Mouse (Mus musculus): ENCODE results near the gene Tle6.

Gene Tle6

DNA sequence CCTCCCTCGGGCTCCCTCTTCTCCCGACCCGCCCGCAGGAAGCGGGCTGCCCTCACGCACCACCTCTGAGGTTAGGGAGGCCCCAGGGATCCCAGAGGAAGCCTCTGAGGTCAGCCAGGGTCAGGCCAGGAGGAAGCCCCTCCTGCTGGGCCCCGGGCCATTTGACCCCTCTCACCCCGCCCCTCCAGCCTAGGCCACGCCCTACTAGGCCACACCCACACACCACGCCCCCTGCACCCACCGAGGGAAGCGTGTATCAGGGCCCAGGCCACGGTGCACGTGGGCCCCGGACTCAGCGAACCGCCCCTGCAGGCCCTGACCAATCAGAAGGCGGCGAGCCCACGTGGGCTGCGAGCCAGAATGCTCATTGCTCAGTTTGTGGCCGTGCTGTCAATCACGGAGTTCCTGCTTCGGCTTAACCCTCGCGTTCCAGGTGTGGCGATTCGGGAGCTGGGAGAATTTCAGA, at the start of gene Tle6:
Tle6 (minus strand) TSS at position 336 of the 466 bp plus-strand sequence.
- DNase-seq (ENCODE audit: low spot score in 2 of 2): peak; percentile 90 to 91

DNA sequence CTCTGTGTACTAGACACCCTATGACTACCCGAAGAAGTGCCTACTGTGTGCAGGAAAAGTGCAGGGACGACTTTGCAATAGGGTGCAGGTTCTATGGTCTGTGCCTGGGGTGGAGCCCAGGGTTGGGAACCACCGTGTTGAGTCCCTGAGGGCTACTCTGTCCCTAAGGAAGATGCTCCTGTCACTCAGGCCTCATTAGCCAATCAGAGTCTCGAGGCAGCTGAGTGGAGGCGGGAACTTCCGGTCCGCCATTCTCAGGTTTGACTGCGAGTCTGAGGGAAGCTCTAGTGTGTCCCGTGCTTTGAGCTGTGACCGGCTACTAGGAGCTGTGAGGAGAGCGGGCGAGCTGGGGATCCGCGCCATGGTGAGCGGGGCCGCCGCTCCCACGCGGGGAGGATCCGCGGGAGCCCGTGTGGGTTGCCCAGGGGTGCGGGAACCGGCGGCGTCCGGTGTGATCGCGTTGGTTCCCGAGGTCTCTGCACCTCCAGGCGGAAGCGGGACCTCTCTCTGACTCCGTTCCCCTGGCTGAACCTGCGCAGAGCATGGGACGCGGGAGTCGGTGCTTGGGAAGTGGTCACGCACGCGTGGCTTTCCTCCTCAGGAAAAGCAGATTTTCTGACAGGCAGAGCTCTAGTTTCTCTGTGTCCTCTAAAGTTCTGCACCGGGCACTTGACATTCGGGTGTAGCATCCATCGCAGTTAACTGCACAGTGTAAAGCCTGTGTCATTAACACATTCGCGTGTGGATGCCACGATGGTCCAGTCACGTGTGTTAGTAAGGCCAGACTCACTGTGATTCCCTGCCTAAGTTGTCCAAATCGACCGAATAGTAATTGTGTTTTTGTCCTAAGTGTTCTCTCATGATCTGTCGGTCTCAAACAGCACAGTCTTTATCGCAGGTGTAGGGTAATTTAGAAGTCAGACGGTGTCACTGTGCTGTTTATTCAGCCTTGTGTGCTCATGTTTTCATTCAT, 48.2 kb upstream of the Tle6 start, which contains the start of gene Gm10778:
Gm10778 (plus strand) TSS at position 257 of the 973 bp plus-strand sequence.
- DNase-seq (ENCODE audit: low spot score in 2 of 2): peak; percentile 77 to 87

DNA sequence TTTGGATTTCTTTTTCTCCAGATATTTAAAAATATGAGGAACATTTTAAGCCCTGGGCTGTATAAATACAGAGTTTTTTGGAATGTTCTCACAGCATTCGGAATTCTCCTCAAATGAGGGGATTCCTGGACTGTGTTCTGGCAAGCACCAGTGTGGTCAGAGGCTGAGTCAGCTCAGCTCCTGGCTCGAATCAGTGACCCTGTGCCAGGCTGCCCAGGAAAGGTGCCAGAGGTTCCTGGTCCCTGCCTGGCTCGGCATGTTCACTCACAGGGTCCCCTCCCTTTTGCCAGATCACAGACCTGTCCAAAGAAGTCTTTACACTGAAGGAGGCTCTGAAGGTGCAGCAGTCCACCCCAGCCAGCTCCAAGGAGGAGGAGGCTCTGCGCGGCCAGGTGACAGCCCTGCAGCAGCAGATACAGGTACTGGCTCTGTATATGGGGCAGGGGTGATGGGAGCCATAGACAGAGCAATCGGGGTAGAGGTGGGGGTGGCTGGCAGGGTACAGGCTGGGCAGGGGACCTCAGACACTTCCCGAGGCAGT, 45.2 kb upstream of the Tle6 start:
- peak in 1 of 2 experiments; percentile 3 for DNase-seq (ENCODE audit: low spot score in 2 of 2)

DNA sequence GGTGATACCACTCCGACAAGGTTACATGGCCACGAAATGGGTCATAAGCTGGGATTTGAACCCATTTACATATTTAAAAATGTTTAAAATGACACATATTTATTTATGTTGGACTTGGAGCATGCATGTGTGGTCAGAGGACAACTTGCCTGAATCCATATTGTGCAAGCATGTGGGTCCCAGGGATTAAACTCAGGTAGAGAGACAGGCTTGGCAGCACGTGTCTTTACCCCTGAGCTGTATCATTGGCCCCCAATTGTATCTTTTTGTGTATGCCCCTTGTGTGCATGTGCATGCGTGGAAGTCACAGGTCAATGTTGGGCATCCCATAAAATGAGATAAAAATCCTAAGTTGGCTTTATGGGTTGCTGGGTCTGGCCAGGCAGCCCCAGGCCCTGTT, 44.5 kb upstream of the Tle6 start:
- no peak for DNase-seq (ENCODE audit: low spot score in 2 of 2)

DNA sequence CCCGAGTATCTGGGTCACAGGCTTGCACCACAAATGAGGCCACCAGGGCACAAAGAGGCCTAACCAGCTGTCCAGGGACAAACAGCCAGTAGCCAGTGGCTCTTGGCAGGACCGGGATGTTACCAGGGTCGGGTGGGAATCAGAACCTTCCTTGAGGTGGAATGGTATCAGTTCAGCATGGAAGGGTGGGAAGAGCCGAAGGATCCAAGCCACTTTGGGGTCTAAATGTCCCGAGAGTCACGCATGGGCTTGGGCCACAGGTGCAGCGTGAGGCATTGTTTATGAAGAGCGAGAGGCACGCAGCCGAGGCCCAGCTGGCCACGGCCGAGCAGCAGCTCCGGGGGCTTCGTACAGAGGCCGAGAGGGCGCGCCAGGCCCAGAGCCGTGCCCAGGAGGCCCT, 43.8 kb upstream of the Tle6 start:
- DNase-seq (ENCODE audit: low spot score in 2 of 2): peak; percentile 3 to 29

DNA sequence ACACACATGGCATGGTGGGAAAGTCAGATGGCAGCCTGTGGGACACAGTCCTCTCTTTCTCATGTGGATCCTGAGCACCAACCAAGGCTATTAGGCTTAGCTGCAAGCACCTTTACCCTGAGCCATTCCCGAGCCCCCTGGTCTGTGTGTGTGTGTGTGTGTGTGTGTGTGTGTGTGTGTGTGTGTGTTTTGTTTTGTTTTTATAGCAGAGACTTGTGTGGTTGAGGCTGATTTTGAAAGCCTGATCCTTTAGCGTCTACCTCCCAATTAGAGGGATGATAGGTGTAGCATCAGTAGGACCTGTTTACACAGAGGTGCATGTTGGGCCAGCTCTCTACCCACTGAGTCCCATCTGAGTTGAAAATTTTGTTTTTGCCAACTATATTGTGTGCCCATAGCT, 43.3 kb upstream of the Tle6 start:
- DNase-seq (ENCODE audit: low spot score in 2 of 2): no peak

DNA sequence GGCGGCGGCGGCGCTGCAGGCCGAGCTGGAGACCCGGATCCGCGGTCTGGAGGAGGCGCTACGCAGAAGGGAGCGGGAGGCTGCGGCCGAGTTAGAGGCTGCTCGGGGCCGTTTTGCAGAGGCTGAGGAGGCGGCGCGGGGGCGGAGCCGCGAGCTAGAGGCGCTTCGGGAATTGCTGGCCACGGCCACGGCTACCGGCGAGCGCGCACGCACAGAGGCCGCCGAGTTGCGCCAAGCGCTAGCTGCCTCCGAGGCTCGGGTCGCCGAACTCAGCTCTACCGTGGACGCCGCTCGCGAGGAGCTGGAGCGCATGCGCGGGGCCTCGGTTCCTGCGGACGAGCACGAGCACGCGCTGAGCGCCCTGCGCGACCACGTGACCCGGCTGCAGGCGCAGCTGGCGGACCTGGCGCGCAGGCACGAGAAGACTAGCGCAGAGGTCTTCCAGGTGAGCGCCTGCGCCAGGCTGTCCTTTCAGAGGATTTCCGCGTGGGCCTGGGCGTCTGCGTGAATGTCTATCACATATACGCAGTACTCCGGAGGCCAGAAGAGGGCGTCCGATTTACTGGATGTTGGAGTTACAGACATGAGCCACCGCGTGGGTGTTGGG, 42.7 kb upstream of the Tle6 start:
- peak; percentile 92 to 93 for DNase-seq (ENCODE audit: low spot score in 2 of 2)

DNA sequence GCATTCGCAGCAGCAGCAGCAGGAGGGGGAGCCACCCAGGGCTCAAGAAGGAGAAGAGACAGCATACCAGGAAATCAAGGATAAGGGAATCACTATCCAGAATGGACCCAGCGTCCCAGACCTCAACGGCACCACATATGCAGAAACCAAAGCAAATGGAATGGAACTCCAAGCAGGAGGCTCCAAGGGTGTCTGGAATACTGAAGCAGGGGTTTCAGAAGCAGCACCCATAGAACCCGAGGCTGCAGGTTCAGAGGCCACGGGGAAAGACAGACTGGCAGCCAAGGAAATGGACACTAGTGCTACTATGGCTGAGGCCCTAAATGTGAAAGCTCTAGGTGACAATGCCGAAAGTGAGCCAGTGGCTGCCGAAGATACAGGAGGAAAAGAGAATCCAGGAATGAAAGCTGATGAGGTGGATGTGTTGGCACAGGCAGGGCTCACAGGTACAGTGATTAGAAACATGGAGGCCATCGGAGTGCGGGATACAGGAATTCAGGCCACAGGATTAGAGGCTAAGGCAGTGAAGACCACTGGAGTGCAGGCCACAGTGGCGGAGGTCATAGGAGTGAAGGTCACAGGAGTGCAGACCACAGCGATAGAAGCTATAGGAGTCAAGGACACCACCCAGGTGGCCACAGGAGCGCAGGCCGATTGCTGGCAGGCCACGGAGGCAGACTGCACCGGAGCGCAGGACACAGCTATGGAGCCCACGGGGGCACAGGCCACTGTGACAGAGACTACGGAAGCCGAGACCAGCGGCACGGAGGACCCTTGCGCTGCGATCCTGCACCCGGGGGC, 42.0 kb upstream of the Tle6 start:
- peak in 1 of 2 experiments; percentile 5 for DNase-seq (ENCODE audit: low spot score in 2 of 2)

DNA sequence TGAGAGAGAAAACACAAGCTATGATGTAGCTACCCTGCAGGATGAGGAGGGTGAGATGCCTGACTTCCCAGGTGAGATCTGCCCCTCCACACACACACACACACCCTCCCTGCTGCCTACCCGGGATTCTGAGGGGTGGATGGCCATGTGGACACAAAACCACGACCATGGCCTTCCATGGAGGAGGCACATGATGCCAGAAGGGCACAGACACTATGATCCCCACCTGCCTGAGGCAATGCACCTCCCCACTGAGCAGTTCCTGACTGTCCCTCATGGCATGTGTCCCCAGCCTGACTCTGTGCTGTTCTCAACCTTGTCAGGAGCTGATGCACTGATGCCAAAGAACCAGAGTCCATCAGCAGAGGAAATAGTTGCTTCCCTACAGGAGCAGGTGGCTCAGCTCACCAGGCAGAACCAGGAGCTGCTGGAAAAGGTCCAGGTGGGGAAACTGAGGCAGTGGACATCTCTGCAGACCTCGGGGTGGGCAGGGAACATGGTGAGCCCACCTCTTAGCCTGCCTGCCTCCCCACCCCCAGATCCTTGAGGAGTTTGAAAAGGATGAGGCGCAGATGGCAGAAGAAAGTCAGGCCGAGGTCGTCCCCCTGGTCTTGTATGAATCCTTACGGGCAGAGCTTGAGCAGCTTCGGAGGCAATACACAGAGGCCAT, 41.2 kb upstream of the Tle6 start:
- peak; percentile 5 to 8 for DNase-seq (ENCODE audit: low spot score in 2 of 2)

DNA sequence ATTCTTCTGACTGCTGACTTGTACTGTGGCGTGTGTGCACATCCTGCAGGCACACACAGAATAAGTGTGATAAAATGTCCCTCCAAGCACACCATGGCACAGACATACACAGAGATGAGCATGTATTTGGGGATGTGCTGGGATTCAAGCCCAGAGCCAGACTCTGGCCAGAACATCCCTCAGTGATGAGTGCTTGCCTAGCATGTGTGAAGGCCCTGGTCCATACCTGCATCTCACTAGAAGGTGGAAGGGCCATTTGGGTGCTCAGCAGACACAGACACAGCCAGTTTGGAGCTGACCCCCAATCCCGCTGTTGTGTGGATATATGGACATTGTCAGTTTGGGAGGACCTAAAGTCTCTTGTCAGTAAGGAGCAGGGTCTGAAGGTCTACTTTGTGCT, 40.7 kb upstream of the Tle6 start:
- peak; percentile 2 to 6 for DNase-seq (ENCODE audit: low spot score in 2 of 2)

DNA sequence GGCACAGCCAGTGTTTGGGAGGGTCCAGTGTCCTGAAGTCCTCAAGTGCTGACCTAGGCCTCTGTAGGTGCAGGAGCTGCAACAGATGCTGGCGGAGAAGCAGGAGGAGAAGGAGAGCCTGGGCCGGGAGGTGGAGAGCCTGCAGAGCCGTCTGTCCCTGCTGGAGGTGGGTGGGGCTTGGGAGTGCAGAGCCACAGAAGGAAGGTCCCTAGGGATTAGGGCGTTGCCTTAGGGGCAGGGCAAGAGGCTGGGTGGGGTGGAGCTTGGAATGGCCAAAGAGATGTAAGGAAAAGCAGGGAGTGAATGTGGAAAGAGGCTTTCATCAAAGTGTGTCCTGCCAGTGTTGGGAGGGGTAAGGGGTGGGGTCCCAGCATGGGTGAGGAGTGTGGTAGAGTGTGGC, 40.0 kb upstream of the Tle6 start:
- DNase-seq (ENCODE audit: low spot score in 2 of 2): peak; percentile 2 to 5

DNA sequence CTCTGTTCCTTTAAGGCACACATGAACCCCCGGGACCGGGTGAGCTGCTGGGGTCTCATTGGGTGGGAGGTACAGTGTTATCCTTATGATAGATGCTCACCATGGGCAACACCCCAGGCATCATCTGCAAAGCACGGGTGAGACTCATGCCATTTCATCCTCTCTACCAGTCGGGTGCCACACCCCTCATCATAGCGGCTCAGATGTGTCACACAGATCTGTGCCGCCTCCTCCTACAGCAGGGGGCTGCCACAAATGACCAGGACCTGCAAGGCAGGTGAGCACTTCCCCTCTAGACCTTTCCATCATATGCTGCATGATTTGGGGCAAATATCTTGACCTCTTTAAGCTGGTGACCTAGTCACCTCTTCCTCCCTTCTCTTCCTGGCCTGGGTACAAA, 37.2 kb upstream of the Tle6 start:
- DNase-seq (ENCODE audit: low spot score in 2 of 2): peak in 1 of 2 experiments; percentile 7

DNA sequence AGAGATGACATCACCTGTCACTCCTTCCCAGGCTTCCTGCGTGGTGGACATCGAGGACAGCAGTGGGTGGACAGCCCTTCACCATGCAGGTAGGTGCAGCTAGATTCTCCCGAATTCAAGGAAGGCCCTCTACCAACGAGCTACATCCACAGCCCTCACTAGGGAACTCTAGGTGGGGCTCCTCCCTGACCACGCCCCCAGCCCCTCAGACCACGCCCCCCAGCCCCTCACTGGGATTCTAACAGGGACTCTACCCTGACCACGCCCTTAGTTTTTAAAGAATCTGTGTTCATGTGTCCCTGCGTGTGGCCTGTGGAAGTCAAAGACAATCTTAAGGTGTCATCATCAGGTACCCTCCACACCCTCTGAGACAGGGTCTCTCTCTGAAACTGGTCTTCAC, 35.5 kb upstream of the Tle6 start:
- no peak for DNase-seq (ENCODE audit: low spot score in 2 of 2)

DNA sequence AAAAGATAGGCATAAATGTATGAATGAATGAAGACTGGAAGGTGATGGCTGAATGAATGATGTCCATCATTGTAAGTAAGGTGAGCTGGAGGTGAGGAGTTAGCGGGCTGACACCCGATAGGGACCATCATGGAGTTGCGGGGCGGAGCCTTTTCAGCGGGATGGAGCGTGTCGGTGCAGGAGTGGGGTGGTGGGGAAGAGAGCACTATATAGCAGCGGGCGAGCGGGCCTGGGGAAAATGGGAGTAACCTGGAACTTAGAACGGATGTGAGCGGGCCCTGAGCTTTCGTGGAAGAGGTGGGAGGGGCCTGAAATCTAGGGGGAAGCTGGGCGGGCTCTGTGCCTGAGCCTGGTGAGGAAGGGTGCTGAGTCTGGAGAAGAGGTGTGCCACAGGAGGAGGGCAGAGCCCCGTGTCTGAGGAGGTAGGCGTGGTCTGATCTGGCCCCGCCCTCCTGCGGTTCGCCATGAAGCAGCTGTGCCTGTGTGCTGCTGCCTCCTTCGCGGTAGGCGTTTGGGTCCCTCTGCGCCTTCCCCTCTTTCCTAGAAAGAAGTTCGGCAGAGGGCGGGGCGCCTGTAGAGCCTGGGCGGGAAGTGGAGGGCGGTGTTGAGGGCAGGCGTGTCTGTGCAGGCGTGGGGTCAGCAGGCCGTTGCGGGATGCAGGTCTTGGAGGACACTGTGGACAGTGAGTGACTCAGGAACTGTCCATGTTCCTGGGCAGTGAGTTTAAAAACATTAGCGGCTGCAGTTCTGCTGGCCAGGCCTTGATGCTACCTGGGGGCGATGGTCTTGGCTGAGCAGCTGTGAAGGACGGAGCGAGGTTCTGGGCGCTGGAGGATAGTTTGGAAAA, 32.6 kb upstream of the Tle6 start:
- peak; percentile 76 to 79 for DNase-seq (ENCODE audit: low spot score in 2 of 2)

DNA sequence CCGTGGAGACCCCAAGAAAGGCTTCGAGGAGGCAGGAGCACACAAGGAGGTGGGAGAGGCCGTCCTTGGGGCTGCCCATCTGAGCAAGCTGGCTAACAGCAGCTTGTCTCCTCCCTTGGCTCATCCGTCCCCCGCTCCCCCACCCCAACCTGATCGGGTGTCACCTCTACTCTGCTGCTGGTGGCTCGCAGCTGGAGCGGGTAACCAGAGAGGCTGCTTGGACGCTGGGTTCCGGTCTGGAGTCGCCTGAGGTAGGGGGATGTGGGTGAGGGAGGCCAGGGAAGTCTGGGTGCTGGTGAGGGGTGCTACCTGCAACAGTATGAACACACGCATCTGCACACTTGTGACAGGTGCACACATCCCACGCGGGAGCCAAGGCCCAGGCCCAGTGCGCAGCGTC, 27.5 kb upstream of the Tle6 start, which contains the start of gene Ankrd24:
Ankrd24 (plus strand) TSS at position 151 of the 400 bp plus-strand sequence.
- no peak for DNase-seq (ENCODE audit: low spot score in 2 of 2)

DNA sequence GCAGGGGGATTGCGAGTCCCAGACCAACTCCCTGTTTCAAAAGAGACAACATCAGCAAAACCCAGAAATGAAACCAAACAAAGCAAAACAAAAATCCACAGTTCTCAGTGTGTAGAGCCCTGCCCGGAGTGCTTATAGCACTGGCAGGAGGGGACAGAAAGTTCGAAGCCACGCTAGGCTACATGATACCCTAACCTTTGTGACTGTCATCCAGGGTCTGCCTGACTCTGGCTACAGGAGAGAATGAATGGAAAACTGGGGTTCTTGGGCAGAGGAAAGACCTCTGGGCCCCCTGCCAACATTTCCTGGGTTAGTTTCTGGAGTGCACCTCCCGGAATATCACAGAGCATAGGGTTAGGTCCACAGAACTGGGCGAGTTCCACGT, 27.0 kb upstream of the Tle6 start:
- DNase-seq (ENCODE audit: low spot score in 2 of 2): no peak

DNA sequence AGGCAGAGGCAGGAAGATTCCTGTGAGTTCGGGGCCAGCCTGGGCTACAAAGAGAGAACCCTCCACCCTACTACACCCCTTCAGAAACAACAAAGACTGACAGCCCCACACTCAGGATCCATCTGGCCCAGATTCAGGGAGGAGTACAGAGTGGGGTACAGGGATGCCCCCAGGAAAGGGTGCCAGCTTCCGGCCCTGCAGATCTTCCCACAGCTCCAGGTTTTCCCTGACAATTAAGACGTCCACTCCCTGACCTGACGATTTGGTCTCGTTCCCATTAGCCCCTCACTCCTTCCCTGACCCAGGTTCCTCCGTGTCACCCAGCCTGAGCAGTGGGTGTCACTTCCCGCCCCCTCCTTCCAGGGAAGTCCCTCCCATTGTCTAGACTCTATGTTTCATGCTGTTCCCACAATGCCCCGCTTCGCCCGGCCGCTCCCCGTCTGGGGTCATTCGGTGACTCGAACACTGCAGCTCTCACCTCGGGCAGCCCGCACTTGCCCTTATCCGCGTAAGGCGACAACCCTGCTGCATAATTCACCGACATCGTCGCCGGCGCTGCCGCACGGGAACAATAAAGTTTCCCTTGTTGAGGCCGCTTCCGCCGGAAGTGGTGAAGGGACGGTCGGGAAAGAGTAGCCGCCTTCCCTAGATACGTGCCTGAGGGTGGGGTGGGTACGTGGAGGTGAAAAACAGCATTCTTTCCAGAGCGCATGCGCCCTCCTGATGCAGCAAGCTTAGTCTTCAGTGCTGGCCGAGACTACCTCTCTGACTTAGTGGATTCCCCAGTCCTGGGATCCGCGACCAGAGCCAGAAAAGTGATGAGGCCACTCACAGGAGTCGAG, 26.3 kb upstream of the Tle6 start, which contains the start of gene Sirt6:
Sirt6 (minus strand) TSS at position 804 of the 842 bp plus-strand sequence.
- DNase-seq (ENCODE audit: low spot score in 2 of 2): peak; percentile 89 to 90

DNA sequence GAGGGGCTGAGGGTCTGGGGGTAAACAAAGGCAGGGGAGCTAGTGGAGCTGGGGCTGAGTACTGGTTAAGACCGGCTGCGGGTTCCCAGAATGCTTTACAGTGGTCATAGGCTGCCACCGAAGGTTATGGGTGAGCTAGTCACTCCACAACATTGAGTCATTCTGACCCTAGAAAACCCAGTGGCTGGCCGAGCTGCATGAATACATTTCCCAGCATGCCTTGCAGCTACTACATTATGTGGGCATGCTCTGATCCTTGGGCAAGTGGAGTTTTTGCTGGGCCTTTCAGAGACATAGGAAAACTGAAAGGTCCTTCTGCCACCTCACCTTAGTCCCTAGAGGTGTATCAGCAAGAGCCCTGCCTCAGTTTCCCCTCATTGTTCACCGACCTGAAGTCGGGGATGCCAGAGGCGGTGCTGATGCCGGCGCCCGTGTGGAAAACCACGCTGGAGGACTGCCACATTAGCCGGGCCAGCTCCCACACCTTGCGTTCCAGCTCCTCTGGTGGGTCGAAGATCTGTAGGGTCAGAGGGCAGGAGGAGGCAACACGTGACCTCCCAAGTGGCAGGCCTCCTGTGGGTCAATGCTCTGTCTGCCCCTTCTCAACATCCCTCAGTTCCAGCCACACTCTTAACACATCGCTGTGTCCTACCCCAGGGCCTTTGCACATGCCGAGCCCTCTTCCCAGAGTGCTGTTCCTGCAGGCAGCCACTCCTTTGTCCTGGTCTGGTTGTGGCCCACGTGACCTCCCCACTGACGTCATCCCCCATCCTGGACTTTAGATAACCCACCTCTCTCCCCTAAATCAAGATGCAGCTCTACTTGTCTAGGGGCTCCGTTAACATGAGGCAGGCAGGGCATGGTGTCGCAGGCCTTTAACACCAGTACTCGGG, 25.5 kb upstream of the Tle6 start:
- DNase-seq (ENCODE audit: low spot score in 2 of 2): no peak

All from frontal cortex, postnatal 14 days (tissue).